Mouse (Mus musculus): Measurements from ENCODE around the gene Tenm4.

GRCm38 (mm10) chr7:96151277-96151676 is 19.8 kb upstream of the Tenm4 start:
- TF ChIP-seq TAL1 (conservative IDR thresholded peaks at IDR 0.05; ENCODE audit: low read depth, low read length) (no peak), CTCF (IDR thresholded peaks at IDR 0.05; ENCODE audit: low read depth, low read length) (no peak), GATA2 (IDR thresholded peaks at IDR 0.05; ENCODE audit: borderline replicate concordance, low read depth, low read length) (no peak), GATA1 (IDR thresholded peaks at IDR 0.05; ENCODE audit: borderline replicate concordance, low read length) (no peak)

All from G1E (cell line).